Mouse (Mus musculus): ENCODE results near the gene Lypd8.
"Not testable (repeated sequence)": the region's sequence is repeated elsewhere in the genome, so short reads cannot be mapped to it uniquely, and the experiment has no call there.

The Lypd8 gene

DNA sequence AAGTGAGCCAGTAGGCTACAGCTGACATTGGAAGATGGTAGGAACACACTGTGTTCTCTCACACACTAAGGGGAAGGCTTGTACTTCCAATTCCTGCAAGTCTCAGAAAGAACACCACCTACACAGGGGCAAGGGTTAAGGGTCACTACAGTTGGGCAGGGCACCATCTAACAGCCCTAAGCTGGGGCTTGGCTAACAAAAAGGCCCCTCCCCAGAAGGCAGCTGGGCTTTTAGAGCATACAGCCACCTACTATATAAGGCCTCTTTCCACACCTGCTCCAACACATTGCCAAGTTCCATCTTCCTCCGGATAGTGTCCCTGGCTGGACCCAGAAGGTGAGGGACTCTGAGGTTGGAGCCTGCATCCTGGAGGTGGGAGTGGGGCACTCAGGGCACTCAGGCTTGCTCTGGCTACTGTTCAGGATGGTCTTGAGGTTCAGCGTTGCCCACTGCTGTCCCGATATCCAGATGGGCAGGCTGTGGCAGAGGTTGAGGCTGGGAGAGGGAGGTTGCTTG, at the start of gene Lypd8:
Gene Lypd8 (plus strand): TSS at position 281 of the 516 bp plus-strand sequence.
- ATAC-seq (ENCODE audit: insufficient number of reproducible peaks, low FRiP score, low TSS enrichment): no peak

DNA sequence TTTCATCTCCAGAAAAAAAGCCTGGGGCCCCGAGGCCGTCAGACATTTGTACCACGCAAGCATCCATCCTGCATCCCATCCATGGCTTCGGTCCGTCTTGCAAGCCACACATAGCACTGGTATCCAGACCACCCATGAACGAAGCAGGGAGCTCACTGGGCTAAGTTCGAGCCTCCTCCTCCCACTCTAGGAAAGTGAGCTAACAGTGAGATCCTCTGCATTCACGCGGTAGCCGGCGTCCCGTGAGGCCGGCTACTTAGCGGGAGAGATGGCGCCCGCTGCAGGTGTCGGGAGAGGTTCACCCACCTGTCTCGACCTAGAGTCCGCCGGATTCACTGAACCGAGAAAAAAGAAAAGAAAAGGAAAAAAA, 49.0 kb upstream of the Lypd8 start:
- peak; percentile 16; the same call in 1 of the 2 replicates for ATAC-seq (ENCODE audit: insufficient number of reproducible peaks, low FRiP score, low TSS enrichment)

DNA sequence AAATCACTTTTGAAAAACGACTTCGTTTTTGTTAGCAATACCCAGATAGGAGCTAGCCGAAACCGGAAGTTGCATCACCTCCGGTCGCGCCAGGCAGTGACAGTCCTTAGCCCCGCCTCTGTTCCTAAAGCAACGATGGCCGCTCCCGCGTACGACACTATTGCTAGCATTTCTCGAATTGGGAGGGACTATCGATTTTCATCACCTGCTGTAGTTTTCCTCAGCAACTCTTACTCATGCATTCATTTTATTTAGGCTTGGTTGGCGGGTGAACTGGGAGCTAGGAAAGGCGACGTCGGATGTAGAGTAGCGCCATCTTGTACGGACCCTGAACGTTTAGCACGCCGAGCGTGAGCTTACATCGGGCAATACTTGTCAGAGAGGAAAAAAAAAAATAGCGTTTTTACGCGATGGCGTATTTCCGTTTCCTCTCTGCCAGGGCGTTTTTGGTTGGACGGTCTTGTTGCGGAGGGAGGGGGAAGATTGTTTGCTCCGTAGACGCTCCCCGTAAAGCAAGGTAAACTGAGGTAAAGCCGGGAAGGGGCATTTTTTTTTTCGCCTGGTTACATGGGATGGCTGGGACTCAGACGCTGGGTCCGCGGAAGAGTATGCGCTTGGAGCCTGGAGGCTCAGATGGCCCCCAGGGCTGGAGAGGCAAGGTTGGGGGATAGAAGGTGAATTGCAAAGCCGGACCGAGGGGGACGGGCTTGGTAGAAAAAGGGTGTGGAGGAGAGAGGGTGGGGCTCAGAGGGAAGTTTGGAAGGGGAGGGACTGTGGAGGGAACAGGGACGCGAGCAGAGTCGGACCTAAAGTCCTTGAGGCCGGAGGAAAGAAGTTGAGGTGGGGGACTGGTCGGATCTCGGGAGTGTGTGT, 48.3 kb upstream of the Lypd8 start, which contains the start of the genes Zfp672 and Sh3bp5l:
Gene Zfp672 (minus strand): TSS at position 64 of the 873 bp plus-strand sequence.
Gene Sh3bp5l (plus strand): TSS at position 449 of the 873 bp plus-strand sequence.
- ATAC-seq (ENCODE audit: insufficient number of reproducible peaks, low FRiP score, low TSS enrichment): peak; percentile 92

DNA sequence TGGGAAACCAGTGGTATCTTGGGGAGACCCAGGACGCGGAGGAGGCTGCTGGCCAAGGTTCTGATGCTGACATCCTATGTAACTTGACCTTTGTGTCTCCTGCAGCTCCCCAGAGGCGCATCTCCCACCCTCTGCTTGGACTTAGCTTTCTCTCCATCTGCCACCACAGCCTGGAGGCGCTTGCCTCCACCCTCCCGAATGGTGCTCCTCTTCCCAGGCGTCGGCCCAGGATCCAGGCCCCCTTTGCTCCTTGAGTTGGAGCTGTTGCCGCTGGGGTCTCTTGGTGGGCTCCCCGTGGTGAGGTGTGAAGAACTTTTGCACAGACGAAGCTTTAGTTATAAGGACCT, 47.7 kb upstream of the Lypd8 start:
- 0 out of 2 replicates have a peak, but pooled peaks have one; percentile 14 for ATAC-seq (ENCODE audit: insufficient number of reproducible peaks, low FRiP score, low TSS enrichment)

DNA sequence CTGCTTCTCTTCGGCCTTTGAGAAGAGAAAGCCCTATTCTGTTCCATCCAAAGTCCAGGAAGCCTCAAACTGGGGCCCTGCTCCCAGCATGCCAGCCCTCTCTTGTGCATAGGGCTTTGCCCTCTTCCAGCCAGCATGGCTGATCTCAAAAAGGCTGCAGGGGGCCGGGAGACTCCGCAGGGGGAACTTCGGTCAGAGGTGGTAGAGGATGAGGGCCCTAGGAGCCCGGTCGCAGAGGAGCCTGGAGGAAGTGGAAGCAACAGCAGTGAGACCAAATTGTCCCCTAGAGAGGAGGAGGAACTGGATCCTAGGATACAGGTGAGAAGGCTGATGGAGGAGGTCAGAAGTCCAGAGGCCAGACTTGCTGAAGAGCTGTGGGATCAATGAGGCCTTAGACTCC, 47.3 kb upstream of the Lypd8 start:
- no peak for ATAC-seq (ENCODE audit: insufficient number of reproducible peaks, low FRiP score, low TSS enrichment)

DNA sequence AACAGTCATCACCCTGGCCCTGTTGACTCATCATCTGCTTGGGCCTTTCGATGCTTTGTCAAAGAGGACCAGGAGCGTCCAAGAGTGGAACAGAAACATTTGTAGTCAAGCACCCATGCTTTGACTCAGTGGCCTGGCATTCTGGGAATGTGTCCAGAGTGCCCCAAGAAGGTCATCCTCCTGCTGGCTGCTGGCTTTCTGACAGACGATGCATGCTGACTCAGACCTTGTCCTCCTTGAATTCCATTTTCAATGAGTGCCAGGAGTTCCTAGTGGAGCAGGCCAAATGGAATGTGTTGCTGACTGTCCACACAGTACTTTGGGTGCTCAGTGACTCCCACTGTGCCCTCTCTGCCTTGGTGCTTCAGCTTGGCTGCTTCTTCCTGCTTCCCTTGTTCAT, 44.1 kb upstream of the Lypd8 start:
- ATAC-seq (ENCODE audit: insufficient number of reproducible peaks, low FRiP score, low TSS enrichment): no peak

DNA sequence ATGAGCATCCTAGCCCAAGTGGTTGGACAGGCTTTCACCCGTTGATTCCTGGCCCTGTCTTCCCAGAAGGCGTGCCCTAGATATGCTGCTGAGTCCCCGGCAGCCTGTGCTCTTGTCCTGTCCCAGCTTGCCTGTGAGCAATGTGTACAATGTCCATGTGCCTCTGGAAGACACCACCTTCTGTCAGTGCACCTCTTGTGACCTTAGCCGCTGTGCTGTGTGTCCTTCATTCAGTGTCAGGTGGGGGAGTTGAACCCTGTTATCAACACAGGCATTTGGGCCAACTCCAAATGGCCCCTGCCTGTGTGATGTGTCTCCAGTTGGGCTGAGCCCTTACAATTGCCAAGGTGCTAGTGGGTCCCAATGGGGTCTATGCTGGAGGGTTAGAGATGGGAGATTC, 32.1 kb upstream of the Lypd8 start:
- no peak for ATAC-seq (ENCODE audit: insufficient number of reproducible peaks, low FRiP score, low TSS enrichment)

DNA sequence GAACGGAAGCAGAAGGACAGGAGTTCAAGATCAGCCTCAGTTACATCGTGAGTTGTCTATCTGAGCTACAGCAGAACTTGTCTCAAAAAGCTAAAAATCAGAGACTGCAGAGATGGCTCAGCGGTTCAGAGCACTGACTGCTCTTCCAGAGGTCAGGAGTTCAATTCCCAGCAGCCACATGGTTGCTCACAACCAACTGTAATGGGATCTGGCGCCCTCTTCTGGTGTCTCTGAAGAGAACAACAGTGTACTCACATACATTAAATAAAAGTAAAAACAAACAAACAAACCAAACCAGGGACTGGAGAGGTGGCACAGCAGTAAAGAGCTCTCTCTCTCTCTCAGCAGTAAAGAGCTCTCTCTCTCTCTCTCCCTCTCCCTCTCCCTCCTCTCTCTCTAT, 28.2 kb upstream of the Lypd8 start:
- ATAC-seq (ENCODE audit: insufficient number of reproducible peaks, low FRiP score, low TSS enrichment): no peak

DNA sequence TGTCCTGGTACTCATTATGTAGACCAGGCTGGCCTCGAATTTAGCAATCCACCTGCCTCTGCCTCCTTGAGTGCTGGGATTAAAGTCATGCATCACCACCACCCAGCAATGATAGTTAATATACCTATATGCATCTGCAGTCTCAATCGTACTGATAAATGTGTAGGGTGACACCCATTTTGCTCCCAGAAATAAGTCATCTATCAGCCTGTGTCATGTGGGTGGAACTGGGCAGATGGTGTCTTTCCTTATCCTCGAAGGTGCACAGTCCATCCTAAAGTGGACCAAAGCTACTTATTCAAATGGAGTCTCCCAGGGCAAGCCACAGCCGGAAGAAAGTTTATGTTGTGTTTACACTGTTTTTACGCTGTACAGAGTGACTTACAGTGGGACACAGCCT, 27.7 kb upstream of the Lypd8 start:
- ATAC-seq (ENCODE audit: insufficient number of reproducible peaks, low FRiP score, low TSS enrichment): no peak

DNA sequence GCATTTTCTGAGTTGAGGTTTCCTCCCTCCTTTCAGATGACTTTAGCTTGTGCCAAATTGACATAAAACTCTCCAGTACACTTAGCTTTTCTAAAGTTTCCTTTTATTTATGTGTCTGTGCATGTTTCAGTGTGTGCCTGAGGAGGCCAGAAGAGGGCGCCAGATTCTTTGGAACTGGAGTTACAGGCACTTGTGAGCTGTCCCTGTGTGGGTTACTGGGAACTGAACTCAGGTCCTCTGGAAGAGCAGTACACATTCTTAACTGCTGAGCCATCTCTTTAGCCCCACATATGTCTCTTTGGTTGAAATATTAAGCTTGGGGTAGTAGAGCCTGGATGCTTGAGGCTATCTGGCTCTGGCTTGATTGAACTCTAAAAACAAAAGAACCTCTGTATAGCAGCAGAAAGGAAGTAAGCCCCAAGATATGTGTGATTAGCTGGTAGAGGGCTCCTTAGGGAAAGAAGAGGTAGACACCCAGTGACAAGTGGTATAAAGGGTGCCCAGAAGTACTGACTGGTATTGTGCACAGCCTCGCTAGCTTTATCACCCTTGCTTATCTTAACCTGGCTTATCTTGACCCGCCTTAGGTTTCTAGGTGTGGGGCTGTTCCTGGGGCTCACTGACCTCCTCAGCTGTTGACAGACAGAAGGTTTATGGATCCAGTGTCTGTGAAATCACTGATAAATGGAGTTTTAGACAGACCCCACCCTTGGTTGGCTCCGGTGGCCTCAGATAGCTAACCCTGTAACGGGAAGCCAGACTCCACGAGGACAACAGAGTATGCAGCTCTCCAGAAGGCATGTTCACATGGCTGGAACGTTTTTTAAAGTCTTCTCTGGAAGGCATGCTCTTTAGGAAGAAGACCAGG, 25.9 kb upstream of the Lypd8 start:
- ATAC-seq (ENCODE audit: insufficient number of reproducible peaks, low FRiP score, low TSS enrichment): no peak

DNA sequence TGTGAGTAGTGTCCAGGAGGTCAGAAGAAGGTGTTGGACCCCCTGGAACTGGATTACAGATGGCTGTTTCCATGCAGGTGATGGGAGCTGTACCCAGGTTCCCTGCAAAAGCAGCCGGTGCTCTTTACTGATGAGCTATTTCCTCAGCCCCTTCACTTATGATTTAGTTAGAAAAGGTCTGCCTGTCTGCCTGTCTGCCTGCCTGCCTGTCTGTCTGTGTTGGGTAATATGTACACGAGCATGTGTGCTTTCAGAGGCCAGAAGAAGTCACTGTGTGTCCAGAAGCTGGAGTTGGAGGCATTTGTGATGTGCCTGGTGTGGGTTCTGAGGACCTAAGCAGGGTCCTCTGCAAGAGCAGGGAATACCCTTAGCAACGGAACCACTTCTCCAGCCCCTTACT, 25.1 kb upstream of the Lypd8 start:
- ATAC-seq (ENCODE audit: insufficient number of reproducible peaks, low FRiP score, low TSS enrichment): no peak

DNA sequence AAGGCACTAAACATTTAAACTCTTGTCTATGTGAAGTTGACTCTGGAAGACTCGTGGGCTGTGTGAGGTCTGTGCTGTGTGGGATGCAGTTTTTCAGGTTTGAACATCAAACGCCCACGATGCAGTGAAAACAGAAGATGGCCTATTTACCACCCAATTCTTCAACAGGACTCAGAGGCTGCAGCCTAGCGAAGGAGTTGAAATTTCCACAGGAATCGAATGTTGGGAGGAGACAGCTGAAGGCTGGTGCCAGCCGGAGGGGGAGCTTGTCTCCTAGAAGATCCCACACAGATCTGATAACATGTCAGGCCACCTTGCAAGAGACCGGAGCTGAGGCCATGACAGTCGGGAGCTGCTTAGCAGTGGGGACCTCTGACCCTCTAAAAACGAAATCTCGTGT, 24.4 kb upstream of the Lypd8 start:
- no peak for ATAC-seq (ENCODE audit: insufficient number of reproducible peaks, low FRiP score, low TSS enrichment)

DNA sequence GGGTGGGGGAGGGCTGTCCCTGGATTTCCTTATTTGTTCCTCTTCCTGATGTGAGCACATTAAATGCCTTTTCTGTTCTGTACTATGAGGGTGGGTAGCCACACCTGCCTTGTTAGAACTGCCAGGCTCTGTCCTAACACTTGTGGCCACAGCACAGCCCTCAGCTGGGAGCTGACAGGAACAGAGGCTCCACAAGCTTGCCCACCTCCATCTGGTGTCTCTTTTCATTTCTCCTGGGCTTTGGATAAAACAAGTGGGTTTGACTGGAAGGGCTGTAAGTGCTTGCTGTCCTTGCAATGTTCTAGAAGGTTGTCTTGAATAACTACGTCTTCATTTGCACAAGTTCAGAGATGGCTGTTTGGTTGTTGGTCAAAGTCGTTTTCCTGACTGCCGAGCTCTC, 23.9 kb upstream of the Lypd8 start:
- no peak for ATAC-seq (ENCODE audit: insufficient number of reproducible peaks, low FRiP score, low TSS enrichment)

DNA sequence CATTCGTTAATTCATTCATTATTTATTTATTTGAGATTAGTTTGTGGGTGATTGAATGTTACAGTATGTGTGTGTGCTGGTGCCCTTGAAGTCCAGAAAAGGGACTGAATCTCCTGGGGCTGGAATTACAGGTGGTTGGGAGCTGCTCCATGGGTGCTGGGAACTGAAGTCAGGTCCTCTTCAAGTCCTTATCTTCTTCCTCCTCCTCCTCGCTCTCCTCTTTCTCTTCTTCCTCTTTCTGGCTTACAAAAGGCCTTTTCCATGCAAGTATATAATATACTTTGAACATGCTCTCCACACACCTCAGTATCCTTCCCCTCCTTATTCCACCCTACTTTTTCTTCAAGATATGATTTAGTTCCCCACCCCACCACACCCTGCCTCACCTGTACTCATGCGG, 21.8 kb upstream of the Lypd8 start:
- no peak for ATAC-seq (ENCODE audit: insufficient number of reproducible peaks, low FRiP score, low TSS enrichment)

DNA sequence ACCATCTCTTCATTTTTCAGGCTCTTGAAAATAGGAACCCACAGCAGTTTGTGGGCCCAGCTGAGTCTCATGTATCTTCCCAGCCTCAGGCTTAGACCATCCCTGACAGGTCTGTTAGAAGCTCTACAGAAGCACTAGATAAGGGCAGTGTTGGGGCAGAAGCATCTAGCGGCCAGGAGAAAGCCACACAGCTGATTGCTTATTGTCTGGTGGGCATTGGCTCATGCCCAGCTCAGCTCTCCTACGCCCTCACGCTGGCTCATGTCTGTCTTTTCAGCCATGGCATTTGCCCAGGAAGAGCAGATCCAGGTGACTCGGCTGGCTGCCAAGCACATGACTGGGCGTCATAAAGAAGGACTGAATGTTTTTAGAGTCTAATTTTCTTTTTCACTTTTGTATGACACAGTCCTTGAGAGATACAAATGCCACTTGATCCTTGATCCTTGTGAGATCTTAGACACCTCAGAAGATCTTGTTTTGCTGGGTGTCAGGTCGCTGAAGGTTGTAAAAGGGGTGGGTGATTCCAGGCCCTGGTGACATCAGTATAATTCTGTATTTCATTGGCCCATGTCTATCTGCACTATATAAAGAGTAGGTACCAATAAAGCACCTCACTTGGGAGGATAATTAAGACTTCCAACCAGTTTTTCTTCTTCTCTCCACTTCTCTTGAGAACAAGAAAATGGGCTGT, 20.9 kb upstream of the Lypd8 start:
- ATAC-seq (ENCODE audit: insufficient number of reproducible peaks, low FRiP score, low TSS enrichment): no peak

DNA sequence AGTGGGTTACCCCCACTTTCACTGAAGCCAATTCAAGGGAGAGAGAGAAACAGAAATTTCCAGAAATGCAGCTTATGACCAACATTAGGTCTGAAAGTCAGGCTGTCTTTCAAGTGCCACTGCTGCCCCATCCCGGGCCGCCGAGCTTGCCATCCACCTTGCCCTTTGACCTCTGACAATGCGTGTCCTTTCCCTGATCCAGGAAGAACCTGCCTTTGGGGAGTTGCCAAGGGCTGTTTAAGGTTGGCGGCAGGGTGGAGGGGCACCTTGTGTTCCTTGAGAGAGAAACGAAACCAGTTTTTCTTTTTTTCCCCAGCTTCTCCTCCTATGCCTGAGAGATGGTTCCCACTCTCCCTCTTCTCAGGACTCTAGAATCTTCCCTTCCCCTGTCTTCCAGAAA, 16.3 kb upstream of the Lypd8 start:
- not testable (repeated sequence) for ATAC-seq (ENCODE audit: insufficient number of reproducible peaks, low FRiP score, low TSS enrichment)

DNA sequence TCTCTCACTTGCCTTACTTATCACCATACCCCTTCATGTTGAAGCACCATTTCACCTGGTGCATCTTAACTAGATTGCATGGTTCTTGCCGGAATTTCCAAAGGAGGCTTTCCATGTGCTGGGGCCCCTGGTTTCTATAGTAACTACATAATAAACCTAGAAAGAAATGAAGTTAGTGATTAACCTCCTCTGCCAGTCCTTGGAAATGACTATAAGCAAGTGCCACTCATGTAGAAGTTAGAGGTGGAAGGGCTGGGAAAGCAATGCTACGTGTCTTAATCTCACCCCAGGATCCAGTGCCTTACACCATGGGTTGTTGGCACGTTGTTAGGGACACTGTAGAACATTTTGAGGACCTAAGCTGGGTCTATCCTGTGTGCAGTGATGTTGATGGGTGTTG, 14.4 kb upstream of the Lypd8 start:
- no peak for ATAC-seq (ENCODE audit: insufficient number of reproducible peaks, low FRiP score, low TSS enrichment)

DNA sequence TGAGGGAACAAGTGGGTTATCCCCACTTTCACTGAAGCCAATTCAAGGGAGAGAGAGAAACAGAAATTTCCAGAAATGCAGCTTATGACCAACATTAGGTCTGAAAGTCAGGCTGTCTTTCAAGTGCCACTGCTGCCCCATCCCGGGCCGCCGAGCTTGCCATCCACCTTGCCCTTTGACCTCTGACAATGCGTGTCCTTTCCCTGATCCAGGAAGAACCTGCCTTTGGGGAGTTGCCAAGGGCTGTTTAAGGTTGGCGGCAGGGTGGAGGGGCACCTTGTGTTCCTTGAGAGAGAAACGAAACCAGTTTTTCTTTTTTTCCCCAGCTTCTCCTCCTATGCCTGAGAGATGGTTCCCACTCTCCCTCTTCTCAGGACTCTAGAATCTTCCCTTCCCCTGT, 12.7 kb upstream of the Lypd8 start:
- not testable (repeated sequence) for ATAC-seq (ENCODE audit: insufficient number of reproducible peaks, low FRiP score, low TSS enrichment)

DNA sequence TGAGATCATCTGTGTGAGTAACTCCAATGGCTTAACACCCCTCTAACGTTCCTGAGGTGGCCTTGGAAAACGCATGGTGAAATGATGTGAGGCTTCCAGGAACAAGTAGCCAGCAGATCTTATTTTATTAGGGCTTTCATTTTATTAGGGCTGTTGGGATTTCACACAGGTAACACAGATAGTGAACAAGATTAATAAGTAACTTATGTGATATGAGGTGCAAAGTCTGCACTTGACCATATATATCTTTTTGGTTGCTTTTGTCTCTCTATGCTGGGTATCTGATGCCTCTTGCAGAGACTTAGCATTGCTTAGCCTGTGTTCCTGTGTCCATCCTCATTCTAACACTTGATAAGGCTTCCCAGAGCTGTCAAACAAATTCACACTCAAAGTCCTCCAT, 1.6 kb upstream of the Lypd8 start:
- ATAC-seq (ENCODE audit: insufficient number of reproducible peaks, low FRiP score, low TSS enrichment): no peak

DNA sequence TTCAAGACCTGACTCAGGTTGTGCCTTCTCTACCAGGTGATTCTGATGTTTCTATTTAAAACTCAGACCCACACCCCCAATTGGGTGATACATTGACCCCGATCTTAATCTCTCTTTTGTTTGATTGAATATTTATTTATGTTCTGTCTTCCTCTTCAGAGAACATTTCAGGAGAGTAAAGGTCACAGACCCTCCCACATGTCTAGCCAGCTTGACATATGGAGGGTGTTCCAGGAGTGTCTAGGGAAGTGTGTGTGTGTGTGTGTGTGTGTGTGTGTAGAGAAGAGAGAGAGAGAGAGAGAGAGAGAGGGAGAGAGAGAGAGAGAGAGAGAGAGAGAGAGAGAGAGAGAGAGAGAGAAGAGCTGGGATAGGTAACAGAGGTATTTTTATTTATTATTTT, 1.2 kb upstream of the Lypd8 start:
- ATAC-seq (ENCODE audit: insufficient number of reproducible peaks, low FRiP score, low TSS enrichment): no peak

DNA sequence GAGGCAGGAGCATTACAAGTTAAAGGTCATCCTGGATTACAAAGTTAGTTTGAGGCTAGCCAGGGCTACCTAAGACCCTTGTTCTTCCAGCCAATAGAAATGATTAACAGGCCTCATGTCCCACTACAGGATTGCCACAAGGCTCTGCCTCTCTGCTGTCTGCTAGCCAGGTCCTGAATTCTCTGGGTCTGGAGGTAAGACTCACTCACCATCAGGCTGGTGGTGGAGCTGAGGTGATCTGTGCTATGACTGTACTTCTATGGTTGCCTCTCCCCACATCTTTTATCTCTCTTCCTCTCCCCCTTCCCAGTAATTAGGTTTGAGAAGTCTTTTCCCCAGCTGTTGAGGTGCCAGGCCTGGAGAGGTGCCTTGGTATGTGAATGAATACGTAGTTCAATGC, 673 bp downstream of the Lypd8 start:
- ATAC-seq (ENCODE audit: insufficient number of reproducible peaks, low FRiP score, low TSS enrichment): no peak

Measured in cerebellum, adult (tissue).